Mouse (Mus musculus) kidney, embryonic 16.5 days (tissue): Measurements from ENCODE around the gene Unc5c. TPM values are rescaled to one million over a fixed set of nuclear protein-coding genes. Genes with fewer than 3 reads are reported as not detected.

Experiments
- ATAC-seq: fragments of 200-750 bp; cut with Nextera tagmentation; 2 replicates; pipeline ENCODE4 v1.8.0; 2017; ENCODE audit warnings: moderate TSS enrichment; ENCODE audit not compliant: low FRiP score, low TSS enrichment
- H3K27ac ChIP-seq: fragments of 300-500 bp; sonication (generic); 2 replicates; pipeline ENCODE4 v1.5.1; 2014; ENCODE audit warnings: low read length
- H3K27me3 ChIP-seq: fragments of 300-500 bp; sonication (generic); 2 replicates; pipeline ENCODE4 v1.6.1; 2014; ENCODE audit warnings: low read length, control low read depth, mixed read lengths; ENCODE audit not compliant: insufficient read depth
- H3K36me3 ChIP-seq: fragments of 300-500 bp; sonication (generic); 2 replicates; pipeline ENCODE4 v1.6.1; 2014; ENCODE audit warnings: low read length, control low read depth, mixed read lengths; ENCODE audit not compliant: insufficient read depth
- H3K4me1 ChIP-seq: fragments of 300-500 bp; sonication (generic); 2 replicates; pipeline ENCODE4 v1.6.1; 2014; ENCODE audit warnings: low read length, control low read depth, mixed read lengths; ENCODE audit not compliant: insufficient read depth
- H3K4me2 ChIP-seq: fragments of 300-500 bp; sonication (generic); replicated peaks from 2 replicates; pipeline ENCODE4 v1.6.1; 2014; ENCODE audit warnings: low read depth, low read length
- H3K4me3 ChIP-seq: fragments of 300-500 bp; sonication (generic); 2 replicates; pipeline ENCODE4 v1.5.1; 2014; ENCODE audit warnings: mild to moderate bottlenecking, low read length
- H3K9ac ChIP-seq: fragments of 300-500 bp; sonication (generic); replicated peaks from 2 replicates; pipeline ENCODE4 v1.6.1; 2014; ENCODE audit warnings: low read length
- H3K9me3 ChIP-seq: fragments of 300-500 bp; sonication (generic); 2 replicates; pipeline ENCODE4 v1.6.1; 2016; ENCODE audit warnings: low read length, control low read depth
- WGBS: fragments of 180-500 bp; shearing (Covaris S2); extraction: QIAGEN DNeasy Blood & Tissue Kit; methylation state at CpG from one replicate; pipeline ENCODE4 v1.1.7; 2014; 5-methylcytosine and 5-hydroxymethylcytosine counted together
- polyA plus RNA-seq: library from polyadenylated mRNA; unstranded; fragments of >200 nt; fragmentation: Nextera tagmentation; extraction: Ambion mirVana; gene quantifications from 2 replicates; pipeline ENCODE4 v1.2.1, GENCODE M21; 2015

Gene Unc5c
- polyA plus RNA-seq, 1 experiment from 2014 or later: 20.8 TPM

GRCm38 (mm10) chr3:141547341-141547814 lies 82.4 kb downstream of the Unc5c start:
- 18% methylated on average over 5 of the region's 5 CpGs for WGBS
- Histone ChIP-seq H3K9me3 (no peaks in the 10 kb centered on the region), H3K36me3 (no peaks in the 10 kb centered on the region), H3K4me3 (no peak overlapping the region), H3K9ac (no peak overlapping the region), H3K27ac (0 out of 2 replicates have a peak overlapping the region, but pooled peaks have one; percentile 5), H3K4me1 (peaks cover 22% of the 10 kb centered on the region), H3K4me2 (no peak overlapping the region), H3K27me3 (no peaks in the 10 kb centered on the region)
- peak; percentile 77; the same call in 1 of the 2 replicates for ATAC-seq

- Histone ChIP-seq H3K9ac (no peak overlapping the region), H3K27ac (peak overlapping the region; percentile 23; the same call in 1 of the 2 replicates), H3K9me3 (no peaks in the 10 kb centered on the region), H3K4me3 (no peak overlapping the region), H3K4me1 (peaks cover 22% of the 10 kb centered on the region), H3K27me3 (no peaks in the 10 kb centered on the region), H3K4me2 (no peak overlapping the region), H3K36me3 (no peaks in the 10 kb centered on the region)
- peak; percentile 46; the same call in 1 of the 2 replicates for ATAC-seq
- 26% methylated on average over 3 of the region's 3 CpGs for WGBS
Observed at GRCm38 (mm10) chr3:141549661-141550060, 84.6 kb downstream of the Unc5c start.

GRCm38 (mm10) chr3:141552960-141553359 lies 87.9 kb downstream of the Unc5c start:
- Histone ChIP-seq H3K4me1 (peaks cover 10% of the 10 kb centered on the region), H3K9ac (no peak overlapping the region), H3K27ac (no peak overlapping the region), H3K9me3 (no peaks in the 10 kb centered on the region), H3K4me3 (no peak overlapping the region), H3K27me3 (no peaks in the 10 kb centered on the region), H3K4me2 (no peak overlapping the region), H3K36me3 (no peaks in the 10 kb centered on the region)
- 82% methylated on average over 1 of the region's 1 CpGs for WGBS
- no peak for ATAC-seq

GRCm38 (mm10) chr3:141557072-141557471 lies 92.1 kb downstream of the Unc5c start:
- WGBS: 62% methylated on average over 5 of the region's 5 CpGs
- no peak overlapping the region for H3K4me3 ChIP-seq
- H3K27ac ChIP-seq: no peak overlapping the region
- H3K4me1 ChIP-seq: no peaks in the 10 kb centered on the region
- H3K9ac ChIP-seq: no peak overlapping the region
- no peak overlapping the region for H3K4me2 ChIP-seq
- no peaks in the 10 kb centered on the region for H3K9me3 ChIP-seq
- no peak for ATAC-seq
- no peaks in the 10 kb centered on the region for H3K27me3 ChIP-seq
- H3K36me3 ChIP-seq: no peaks in the 10 kb centered on the region

GRCm38 (mm10) chr3:141575076-141575688 lies 110.2 kb downstream of the Unc5c start:
- Histone ChIP-seq H3K9ac (no peak overlapping the region), H3K9me3 (no peaks in the 10 kb centered on the region), H3K27me3 (no peaks in the 10 kb centered on the region), H3K4me1 (peaks cover 10% of the 10 kb centered on the region), H3K4me2 (no peak overlapping the region), H3K36me3 (no peaks in the 10 kb centered on the region), H3K4me3 (no peak overlapping the region), H3K27ac (no peak overlapping the region)
- ATAC-seq: no peak
- 71% methylated on average over 6 of the region's 6 CpGs for WGBS

- peak; percentile 15; the same call in 1 of the 2 replicates for ATAC-seq
- H3K9me3 ChIP-seq: no peaks in the 10 kb centered on the region
- H3K4me1 ChIP-seq: peaks cover 13% of the 10 kb centered on the region
- WGBS: 13% methylated on average over 2 of the region's 2 CpGs
- no peak overlapping the region for H3K4me3 ChIP-seq
- H3K9ac ChIP-seq: no peak overlapping the region
- no peak overlapping the region for H3K27ac ChIP-seq
- H3K4me2 ChIP-seq: no peak overlapping the region
- no peaks in the 10 kb centered on the region for H3K27me3 ChIP-seq
- no peaks in the 10 kb centered on the region for H3K36me3 ChIP-seq
Observed at GRCm38 (mm10) chr3:141577382-141577781, 112.4 kb downstream of the Unc5c start.

GRCm38 (mm10) chr3:141581190-141581891 lies 116.3 kb downstream of the Unc5c start:
- Histone ChIP-seq H3K27me3 (no peaks in the 10 kb centered on the region), H3K4me3 (no peak overlapping the region), H3K4me2 (no peak overlapping the region), H3K9me3 (no peaks in the 10 kb centered on the region), H3K9ac (no peak overlapping the region), H3K36me3 (peaks cover 3% of the 10 kb centered on the region; the same call in 1 of the 2 replicates), H3K27ac (0 out of 2 replicates have a peak overlapping the region, but pooled peaks have one; percentile 29), H3K4me1 (peaks cover 13% of the 10 kb centered on the region)
- ATAC-seq: no peak

GRCm38 (mm10) chr3:141581892-141582214 lies 116.8 kb downstream of the Unc5c start:
- Histone ChIP-seq H3K4me2 (no peak overlapping the region), H3K4me1 (peaks cover 13% of the 10 kb centered on the region), H3K9ac (no peak overlapping the region), H3K9me3 (no peaks in the 10 kb centered on the region), H3K36me3 (peaks cover 3% of the 10 kb centered on the region; the same call in 1 of the 2 replicates), H3K27me3 (no peaks in the 10 kb centered on the region), H3K4me3 (no peak overlapping the region), H3K27ac (no peak overlapping the region)
- ATAC-seq: no peak

- 100% methylated on average over 1 of the region's 1 CpGs for WGBS
- Histone ChIP-seq H3K27me3 (no peaks in the 10 kb centered on the region), H3K9ac (no peak overlapping the region), H3K4me3 (no peak overlapping the region), H3K4me2 (no peak overlapping the region), H3K9me3 (no peaks in the 10 kb centered on the region), H3K4me1 (peaks cover 4% of the 10 kb centered on the region; the same call in 1 of the 2 replicates), H3K36me3 (peaks cover 3% of the 10 kb centered on the region; the same call in 1 of the 2 replicates), H3K27ac (no peak overlapping the region)
- no peak for ATAC-seq
Observed at GRCm38 (mm10) chr3:141583180-141583579, 118.2 kb downstream of the Unc5c start.

- WGBS: 85% methylated on average over 4 of the region's 4 CpGs
- ATAC-seq: no peak
- no peaks in the 10 kb centered on the region for H3K4me1 ChIP-seq
- H3K9ac ChIP-seq: no peak overlapping the region
- H3K27ac ChIP-seq: no peak overlapping the region
- no peaks in the 10 kb centered on the region for H3K9me3 ChIP-seq
- H3K4me3 ChIP-seq: no peak overlapping the region
- H3K36me3 ChIP-seq: no peaks in the 10 kb centered on the region
- no peak overlapping the region for H3K4me2 ChIP-seq
- no peaks in the 10 kb centered on the region for H3K27me3 ChIP-seq
Observed at GRCm38 (mm10) chr3:141589392-141590012, 124.5 kb downstream of the Unc5c start.
